Mouse (Mus musculus): ENCODE measurements around the gene Tnfaip8l1.

GRCm38 (mm10) chr17:56119981-56120880 is 42.0 kb upstream of the Tnfaip8l1 start:
- no peak for TF ChIP-seq CTCF (IDR thresholded peaks at IDR 0.05; ENCODE audit: low read depth)
- no peak for TF ChIP-seq EP300 (IDR thresholded peaks at IDR 0.05; ENCODE audit: low read depth)

Measured in heart, postnatal 0 days (tissue).